8 mouse cellular contexts compared by ENCODE assay signal in genomic region chr14:72709710-72710340, GRCm38 (mm10). TPM values are rescaled to one million over a fixed set of nuclear protein-coding genes. Genes with fewer than 3 reads are reported as not detected.
A peak's percentile ranks its signal among the peaks of the same experiment; 100 is the strongest.
DNase-seq lines count a peak whose midpoint lies in the region; ATAC-seq and TF ChIP-seq lines count a peak whose summit lies in the region.

TSS of gene Fndc3a (minus strand) at chr14:72710003.

- no peaks in the 10 kb centered on the region for H3K4me1 ChIP-seq in ES-Bruce4 (ENCODE audit: control insufficient read depth, insufficient read depth, low read length)
- no peaks in the 10 kb centered on the region for H3K4me1 ChIP-seq in forebrain, postnatal 0 days (ENCODE audit: insufficient read depth)
- H3K4me1 ChIP-seq in lung, adult 2 months (ENCODE audit: control insufficient read depth, insufficient read depth, low read length), result peaks cover 3% of the 10 kb centered on the region; the same call in 1 of the 2 replicates
- peaks cover 20% of the 10 kb centered on the region for H3K4me1 ChIP-seq in neural tube, embryonic 15.5 days

- peak within 1 kb of the TSS; percentile 68 for H3K4me2 ChIP-seq in forebrain, postnatal 0 days (ENCODE audit: low read depth)
- peak within 1 kb of the TSS; percentile 67 for H3K4me2 ChIP-seq in neural tube, embryonic 15.5 days

- peak; percentile 75 for ATAC-seq in cerebellum, adult (ENCODE audit: insufficient number of reproducible peaks, low FRiP score, low TSS enrichment)
- ATAC-seq in forebrain, postnatal 0 days, result peak; percentile 95
- ATAC-seq in neural tube, embryonic 15.5 days (ENCODE audit: low FRiP score), result peak; percentile 95

- peak within 1 kb of the TSS; percentile 84 for H3K4me3 ChIP-seq in ES-Bruce4 (ENCODE audit: low read depth, low read length)
- peak within 1 kb of the TSS; percentile 97 for H3K4me3 ChIP-seq in forebrain, postnatal 0 days (ENCODE audit: low read depth, low read length)
- H3K4me3 ChIP-seq in layer of hippocampus, adult 2 months, result peak within 1 kb of the TSS; percentile 91
- peak within 1 kb of the TSS; percentile 90 for H3K4me3 ChIP-seq in lung, adult 2 months (replicated peaks; ENCODE audit: extremely low read depth, low read depth, low read length)
- peak within 1 kb of the TSS; percentile 98 for H3K4me3 ChIP-seq in neural tube, embryonic 15.5 days (replicated peaks)

- H3K27me3 ChIP-seq in ES-Bruce4 (ENCODE audit: control insufficient read depth, insufficient read depth, low read length, poor library complexity, severe bottlenecking), result no peaks in the 10 kb centered on the region
- peaks cover 6% of the 10 kb centered on the region; the same call in 1 of the 2 replicates for H3K27me3 ChIP-seq in forebrain, postnatal 0 days (ENCODE audit: insufficient read depth, low read length)
- 0 out of 2 replicates have a peak, but pooled peaks cover 2% of the 10 kb centered on the region for H3K27me3 ChIP-seq in neural tube, embryonic 15.5 days (replicated peaks)

- no peak for TF ChIP-seq POLR2A in ES-Bruce4 (IDR thresholded peaks at IDR 0.05; ENCODE audit: insufficient read depth, low read length)
- peak; percentile 42; the same call in 1 of the 2 replicates for TF ChIP-seq POLR2A in lung, adult 2 months (IDR thresholded peaks at IDR 0.05; ENCODE audit: borderline replicate concordance, extremely low read depth, low read depth, low read length)

- no peaks in the 10 kb centered on the region for H3K9me3 ChIP-seq in ES-Bruce4 (replicated peaks; ENCODE audit: control insufficient read depth, insufficient read depth, low read length, poor library complexity, severe bottlenecking)
- no peaks in the 10 kb centered on the region for H3K9me3 ChIP-seq in forebrain, postnatal 0 days (ENCODE audit: low read length)
- H3K9me3 ChIP-seq in neural tube, embryonic 15.5 days (replicated peaks), result no peaks in the 10 kb centered on the region

- TF ChIP-seq EP300 in ES-Bruce4 (IDR thresholded peaks at IDR 0.05; ENCODE audit: insufficient read depth, low read depth, low read length), result no peak

- H3K9ac ChIP-seq in ES-Bruce4 (ENCODE audit: low read depth, poor library complexity, severe bottlenecking), result peak within 1 kb of the TSS; percentile 98
- H3K9ac ChIP-seq in forebrain, postnatal 0 days, result peak within 1 kb of the TSS; percentile 94
- peak within 1 kb of the TSS; percentile 91 for H3K9ac ChIP-seq in neural tube, embryonic 15.5 days (replicated peaks)

- no peak for TF ChIP-seq CTCF in ES-Bruce4 (IDR thresholded peaks at IDR 0.05; ENCODE audit: low read depth, low read length)
- no peak for TF ChIP-seq CTCF in forebrain, postnatal 0 days (IDR thresholded peaks at IDR 0.05; ENCODE audit: low read depth)
- TF ChIP-seq CTCF in layer of hippocampus, adult 2 months (conservative IDR thresholded peaks at IDR 0.05), result no peak
- no peak for TF ChIP-seq CTCF in lung, adult 2 months (IDR thresholded peaks at IDR 0.05; ENCODE audit: insufficient read depth, low read length)

- peak within 1 kb of the TSS; percentile 14 for H3K27ac ChIP-seq in ES-Bruce4 (ENCODE audit: insufficient read depth, low read length)
- H3K27ac ChIP-seq in forebrain, postnatal 0 days (ENCODE audit: low read depth, low read length), result peak within 1 kb of the TSS; percentile 94
- H3K27ac ChIP-seq in layer of hippocampus, adult 2 months, result peak within 1 kb of the TSS; percentile 85
- peak within 1 kb of the TSS; percentile 96 for H3K27ac ChIP-seq in neural tube, embryonic 15.5 days (replicated peaks)

- peak; percentile 92 for DNase-seq in forebrain, postnatal 0 days
- DNase-seq in heart, postnatal 36 days, result peak; percentile 82 to 88
- DNase-seq in layer of hippocampus, adult 2 months (ENCODE audit: low spot score in 2 of 2), result peak; percentile 75 to 80
- DNase-seq in lung, adult 2 months, result peak; percentile 85
- DNase-seq in testis, postnatal 14 days (ENCODE audit: low spot score), result peak; percentile 90

- WGBS in forebrain, postnatal 0 days, result 2% methylated on average over 66 of the region's 82 CpGs
- WGBS in lung, adult 2 months, result under 1% methylated on average over 75 of the region's 82 CpGs
- WGBS in neural tube, embryonic 15.5 days, result under 1% methylated on average over 57 of the region's 82 CpGs

- no peaks in the 10 kb centered on the region for H3K36me3 ChIP-seq in ES-Bruce4 (ENCODE audit: control insufficient read depth, insufficient read depth, low read length, poor library complexity, severe bottlenecking)
- H3K36me3 ChIP-seq in forebrain, postnatal 0 days (ENCODE audit: insufficient read depth), result no peaks in the 10 kb centered on the region
- no peaks in the 10 kb centered on the region for H3K36me3 ChIP-seq in neural tube, embryonic 15.5 days

- intact Hi-C loops in heart, postnatal 36 days (cut with DNase I), result loop anchor here (2.0 to 5.0 kb wide), 2 partner anchors 43 to 107 kb away; no protein-coding TSS in a partner anchor

RNA-seq across cellular contexts. Expression of gene Fndc3a, which starts in this region (rescaled TPM):
- polyA plus RNA-seq in ES-Bruce4 (2011; ENCODE audit: insufficient read depth, insufficient read length, low read depth, missing spikeins), result 47.4 and 47.7 TPM in 2 replicates
- total RNA-seq in forebrain, postnatal 0 days (2014; rRNA removed), result 37.5 and 55.8 TPM in 2 replicates
- polyA plus RNA-seq in forebrain, postnatal 0 days (2015; fragmentation: Nextera tagmentation; extraction: Ambion mirVana), result 21.0 and 38.4 TPM in 2 replicates
- 10 to 100 TPM; 13.9 to 15.2 TPM for total RNA-seq in heart, postnatal 36 days (2021)
- 10 to 100 TPM; 38.0 to 39.6 TPM for total RNA-seq in layer of hippocampus, adult 2 months (2021)
- polyA plus RNA-seq in lung, adult 2 months (2012; rRNA removed), result 26.0 and 37.9 TPM in 2 replicates
- 53.6 and 57.2 TPM in 2 replicates for polyA plus RNA-seq in neural tube, embryonic 15.5 days (2015; fragmentation: Nextera tagmentation; extraction: Ambion mirVana)

Comparison
In these comparisons a context has a peak if more than half of its experiments do, and no peak if none do; other contexts are left out.
1. Peak in every context shown above with its lines: DNase-seq, ATAC-seq, H3K4me3 ChIP-seq and H3K27ac ChIP-seq.
2. H3K27ac ChIP-seq: peak in every context shown above with its lines; median percentile 96 in neural tube, embryonic 15.5 days; 94 in forebrain, postnatal 0 days; 85 in layer of hippocampus, adult 2 months; 14 in ES-Bruce4.